Mouse (Mus musculus): ENCODE data around the gene Gmpr2. TPM values are rescaled to one million over a fixed set of nuclear protein-coding genes. Genes with fewer than 3 reads are reported as not detected.

Gmpr2 gene
- polyA plus RNA-seq, 1 experiment from 2014 or later: 21.2 TPM

DNA sequence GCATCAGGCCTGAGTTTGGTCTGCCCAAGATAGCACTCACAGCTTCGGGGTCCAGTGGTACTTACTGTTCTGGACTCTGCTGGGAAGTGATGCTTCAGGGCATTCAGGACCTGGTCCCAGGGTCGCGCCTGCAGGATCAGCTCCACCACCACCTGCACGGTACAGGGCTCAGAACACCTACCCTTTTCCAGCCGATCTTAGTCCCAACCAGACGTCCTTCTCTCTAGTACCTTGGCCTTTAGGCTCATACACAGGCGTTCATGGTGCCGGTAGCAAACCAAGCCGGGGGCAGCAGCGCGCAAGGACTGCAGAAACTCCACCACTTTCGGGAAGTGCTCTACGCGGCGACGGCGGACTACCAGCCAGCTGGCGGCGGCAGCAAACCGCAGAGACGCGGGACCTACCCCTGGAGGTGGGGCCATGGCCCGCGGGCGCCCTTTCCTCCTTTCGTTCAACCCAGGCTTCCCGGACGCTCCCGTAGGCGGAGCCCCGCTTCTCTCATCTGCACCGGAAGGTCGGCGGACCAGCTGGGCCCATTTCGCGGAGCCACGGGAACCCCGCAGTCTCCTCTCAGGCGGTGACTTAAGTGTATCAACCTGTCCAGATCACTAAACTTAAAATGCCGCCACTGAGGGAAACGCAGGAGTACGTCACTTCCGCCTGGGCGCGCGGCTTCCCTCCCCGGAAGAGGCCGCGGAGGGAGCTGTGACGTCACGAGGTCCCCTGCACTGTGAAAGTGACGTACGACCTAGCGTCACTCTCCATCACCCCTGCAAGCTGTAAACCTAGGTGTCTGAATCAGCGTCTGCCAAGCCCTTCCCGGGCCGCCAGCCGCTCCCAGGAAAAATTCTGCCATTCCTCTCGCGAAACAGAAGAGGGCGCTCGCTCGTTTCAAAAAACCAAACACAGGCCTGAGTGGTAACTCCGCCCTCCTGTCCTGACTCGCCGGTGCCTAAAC is 9.7 kb downstream of the Gmpr2 start, which contains the start of gene Tinf2:
Tinf2 (minus strand) TSS at position 661 of the 958 bp plus-strand sequence.
- no peaks in the 10 kb centered on the region for H3K9me3 ChIP-seq (replicated peaks)
- peak within 1 kb of the TSS; percentile 94 for H3K27ac ChIP-seq (replicated peaks)
- H3K36me3 ChIP-seq (replicated peaks): peaks cover 41% of the 10 kb centered on the region
- peak within 1 kb of the TSS; percentile 75 for H3K4me2 ChIP-seq
- H3K27me3 ChIP-seq: no peaks in the 10 kb centered on the region
- peak within 1 kb of the TSS; percentile 73 for H3K9ac ChIP-seq
- peaks cover 27% of the 10 kb centered on the region for H3K4me1 ChIP-seq (replicated peaks)
- ATAC-seq (ENCODE audit: insufficient read depth): peak; percentile 93
- H3K4me3 ChIP-seq (replicated peaks): peak within 1 kb of the TSS; percentile 80
- WGBS (ENCODE audit: insufficient replicate concordance): under 1% methylated on average over 66 of the region's 66 CpGs

DNA sequence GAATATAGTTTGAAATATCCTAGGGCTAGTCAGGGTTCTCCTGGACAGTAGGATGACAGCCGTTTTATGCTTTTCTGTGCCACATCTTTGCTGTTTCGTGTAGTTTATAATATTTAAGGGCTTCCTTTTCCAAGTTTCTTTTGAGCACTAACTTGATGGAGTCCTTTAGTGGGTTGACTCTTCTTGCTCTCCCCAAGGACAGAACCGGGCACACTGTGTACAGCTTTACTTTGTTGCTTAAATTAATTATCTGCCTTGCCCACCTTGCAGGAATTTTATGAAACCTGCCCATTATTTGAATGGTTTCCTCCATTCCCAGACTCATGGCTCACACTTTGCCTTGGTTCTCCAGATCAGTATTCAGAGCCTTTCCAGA is 10.4 kb downstream of the Gmpr2 start:
- no peaks in the 10 kb centered on the region for H3K27me3 ChIP-seq
- H3K9me3 ChIP-seq (replicated peaks): no peaks in the 10 kb centered on the region
- peak overlapping the region; percentile 73 for H3K9ac ChIP-seq
- H3K4me1 ChIP-seq (replicated peaks): peaks cover 27% of the 10 kb centered on the region
- ATAC-seq (ENCODE audit: insufficient read depth): peak; percentile 3; the same call in 1 of the 2 replicates
- 17% methylated on average over 3 of the region's 3 CpGs for WGBS (ENCODE audit: insufficient replicate concordance)
- H3K4me3 ChIP-seq (replicated peaks): peak overlapping the region; percentile 80
- H3K4me2 ChIP-seq: peak overlapping the region; percentile 75
- H3K36me3 ChIP-seq (replicated peaks): peaks cover 35% of the 10 kb centered on the region
- peak overlapping the region; percentile 94 for H3K27ac ChIP-seq (replicated peaks)

DNA sequence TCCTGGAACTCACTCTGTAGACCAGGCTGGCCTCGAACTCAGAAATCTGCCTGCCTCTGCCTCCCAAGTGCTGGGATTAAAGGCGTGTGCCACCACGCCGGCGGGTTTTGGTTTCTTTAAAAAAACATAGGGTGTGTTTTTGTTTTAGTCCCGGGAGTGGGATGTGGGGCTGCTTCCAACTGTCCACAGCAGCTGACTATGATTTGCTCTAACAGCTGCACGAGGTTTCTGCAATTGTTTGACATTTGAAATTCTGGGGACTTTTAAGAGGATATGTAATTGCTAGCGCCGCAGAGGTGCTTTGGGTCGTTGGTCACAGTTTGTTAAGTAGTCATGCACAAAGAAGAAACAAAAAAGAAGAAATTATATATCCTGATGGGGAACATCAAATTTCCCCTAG is 17.7 kb downstream of the Gmpr2 start:
- H3K27ac ChIP-seq (replicated peaks): no peak overlapping the region
- 60% methylated on average over 10 of the region's 10 CpGs for WGBS (ENCODE audit: insufficient replicate concordance)

DNA sequence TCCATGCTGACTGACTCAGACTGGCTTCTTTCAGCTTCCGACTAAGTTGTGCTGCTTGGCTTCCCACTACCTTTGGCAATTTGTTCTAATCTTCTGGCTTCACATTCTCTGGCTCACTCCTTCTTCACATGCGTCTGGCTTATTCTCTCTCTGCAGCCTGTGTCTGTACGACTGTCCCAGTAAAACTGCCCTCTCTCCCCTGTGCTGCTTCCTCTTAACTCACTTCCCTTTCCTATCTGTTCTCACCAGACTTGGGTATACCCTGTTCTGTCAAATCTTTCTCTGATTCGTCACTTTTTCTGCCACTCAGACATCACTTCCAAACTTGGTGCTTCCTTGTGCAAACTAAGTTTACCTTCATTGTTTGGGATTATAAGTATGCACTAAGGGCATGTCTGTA is 25.5 kb downstream of the Gmpr2 start:
- Histone ChIP-seq H3K4me3 (replicated peaks) (no peak overlapping the region), H3K36me3 (replicated peaks) (no peaks in the 10 kb centered on the region), H3K9me3 (replicated peaks) (no peaks in the 10 kb centered on the region), H3K27ac (replicated peaks) (peak overlapping the region; percentile 20; the same call in 1 of the 2 replicates), H3K9ac (no peak overlapping the region), H3K27me3 (no peaks in the 10 kb centered on the region), H3K4me1 (replicated peaks) (no peaks in the 10 kb centered on the region; the same call in 1 of the 2 replicates), H3K4me2 (no peak overlapping the region; the same call in 1 of the 2 replicates)
- WGBS (ENCODE audit: insufficient replicate concordance): 44% methylated on average over 4 of the region's 4 CpGs
- no peak for ATAC-seq (ENCODE audit: insufficient read depth)

More for the DNA sequence above, 17.7 kb downstream of the Gmpr2 start:
- Histone ChIP-seq H3K9me3 (replicated peaks) (no peaks in the 10 kb centered on the region), H3K4me3 (replicated peaks) (no peak overlapping the region), H3K36me3 (replicated peaks) (no peaks in the 10 kb centered on the region), H3K4me1 (replicated peaks) (no peaks in the 10 kb centered on the region), H3K4me2 (no peak overlapping the region), H3K9ac (no peak overlapping the region), H3K27me3 (0 out of 2 replicates have a peak, but pooled peaks cover 5% of the 10 kb centered on the region)
- no peak for ATAC-seq (ENCODE audit: insufficient read depth)

DNA sequence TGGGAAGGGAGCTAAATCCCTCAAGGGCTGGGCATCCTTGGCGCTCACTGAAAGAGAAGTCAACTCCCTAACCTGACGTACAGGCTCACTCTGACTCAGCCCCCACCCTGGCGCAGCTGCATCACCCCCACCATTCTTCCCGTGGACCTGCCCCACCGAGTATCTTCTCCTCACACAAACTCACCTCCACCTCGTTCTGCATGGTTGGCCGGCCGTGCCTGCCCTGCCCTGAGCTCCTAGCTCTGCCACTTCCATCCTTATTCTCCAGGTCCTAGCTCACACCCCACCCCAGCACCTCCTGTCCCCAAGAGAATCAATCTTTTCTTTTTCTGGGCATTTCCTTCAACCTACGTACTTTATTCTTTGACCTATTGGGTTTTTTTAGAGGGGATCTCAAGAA is 29.4 kb downstream of the Gmpr2 start:
- H3K4me2 ChIP-seq: no peak overlapping the region
- WGBS (ENCODE audit: insufficient replicate concordance): 63% methylated on average over 9 of the region's 9 CpGs
- H3K9me3 ChIP-seq (replicated peaks): no peaks in the 10 kb centered on the region
- no peak overlapping the region for H3K4me3 ChIP-seq (replicated peaks)
- H3K9ac ChIP-seq: no peak overlapping the region
- H3K36me3 ChIP-seq (replicated peaks): no peaks in the 10 kb centered on the region
- peaks cover 6% of the 10 kb centered on the region for H3K4me1 ChIP-seq (replicated peaks)
- no peak for ATAC-seq (ENCODE audit: insufficient read depth)
- H3K27me3 ChIP-seq: no peaks in the 10 kb centered on the region
- H3K27ac ChIP-seq (replicated peaks): no peak overlapping the region

DNA sequence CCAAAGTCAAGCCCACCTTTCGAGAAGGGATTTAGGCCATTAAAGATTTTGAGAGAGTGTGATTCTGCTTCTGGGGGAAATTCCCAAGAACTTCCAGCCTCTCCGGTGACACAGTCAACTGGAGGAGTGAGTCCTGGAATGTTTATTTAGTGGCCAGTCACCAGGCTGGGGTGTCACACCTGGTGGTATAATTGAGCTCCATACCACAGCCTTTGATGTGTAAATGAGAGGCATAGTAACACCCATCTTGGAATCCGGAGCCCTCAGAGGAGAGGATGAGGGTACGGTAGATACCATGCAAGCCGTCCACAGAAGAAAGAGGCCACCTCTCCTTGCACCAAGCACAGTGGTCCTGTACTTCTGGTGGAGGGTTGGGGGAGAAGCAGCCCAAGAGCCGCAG is 31.0 kb downstream of the Gmpr2 start:
- Histone ChIP-seq H3K9ac (no peak overlapping the region), H3K27ac (replicated peaks) (no peak overlapping the region), H3K4me2 (no peak overlapping the region), H3K36me3 (replicated peaks) (no peaks in the 10 kb centered on the region), H3K9me3 (replicated peaks) (no peaks in the 10 kb centered on the region), H3K27me3 (no peaks in the 10 kb centered on the region), H3K4me1 (replicated peaks) (peaks cover 21% of the 10 kb centered on the region), H3K4me3 (replicated peaks) (no peak overlapping the region)
- WGBS (ENCODE audit: insufficient replicate concordance): 71% methylated on average over 6 of the region's 6 CpGs
- no peak for ATAC-seq (ENCODE audit: insufficient read depth)

DNA sequence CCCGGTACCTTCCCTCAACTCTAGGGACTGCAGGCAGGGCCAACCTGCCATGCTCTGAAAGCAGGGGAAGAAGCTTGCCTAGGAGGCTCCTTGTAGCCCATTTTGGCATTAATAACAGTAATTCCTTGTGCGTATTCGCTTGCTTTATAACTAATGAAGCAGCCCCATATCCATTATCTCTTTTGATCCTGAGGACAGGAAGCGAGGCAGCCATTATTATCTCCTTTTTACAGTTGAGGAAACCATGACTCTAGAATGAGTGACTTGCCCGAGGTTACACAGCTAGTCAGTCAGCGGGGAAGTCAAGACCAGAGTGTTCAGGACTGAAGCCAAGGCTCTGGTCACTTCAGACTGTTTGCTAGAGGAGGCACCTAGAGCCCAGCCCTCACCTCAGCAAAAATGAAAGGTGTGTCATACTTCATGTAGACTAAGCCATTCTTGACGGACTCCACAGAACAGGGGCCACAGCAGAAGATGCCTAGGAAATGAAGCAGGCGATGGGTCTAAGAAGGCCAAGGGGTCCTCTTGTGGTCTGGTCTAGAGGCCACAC is 34.4 kb downstream of the Gmpr2 start:
- H3K36me3 ChIP-seq (replicated peaks): no peaks in the 10 kb centered on the region
- H3K4me3 ChIP-seq (replicated peaks): no peak overlapping the region
- H3K9me3 ChIP-seq (replicated peaks): no peaks in the 10 kb centered on the region
- H3K27me3 ChIP-seq: no peaks in the 10 kb centered on the region
- no peak overlapping the region for H3K9ac ChIP-seq
- H3K27ac ChIP-seq (replicated peaks): no peak overlapping the region
- WGBS (ENCODE audit: insufficient replicate concordance): 47% methylated on average over 8 of the region's 8 CpGs
- no peak overlapping the region for H3K4me2 ChIP-seq
- ATAC-seq (ENCODE audit: insufficient read depth): no peak
- H3K4me1 ChIP-seq (replicated peaks): peaks cover 27% of the 10 kb centered on the region

DNA sequence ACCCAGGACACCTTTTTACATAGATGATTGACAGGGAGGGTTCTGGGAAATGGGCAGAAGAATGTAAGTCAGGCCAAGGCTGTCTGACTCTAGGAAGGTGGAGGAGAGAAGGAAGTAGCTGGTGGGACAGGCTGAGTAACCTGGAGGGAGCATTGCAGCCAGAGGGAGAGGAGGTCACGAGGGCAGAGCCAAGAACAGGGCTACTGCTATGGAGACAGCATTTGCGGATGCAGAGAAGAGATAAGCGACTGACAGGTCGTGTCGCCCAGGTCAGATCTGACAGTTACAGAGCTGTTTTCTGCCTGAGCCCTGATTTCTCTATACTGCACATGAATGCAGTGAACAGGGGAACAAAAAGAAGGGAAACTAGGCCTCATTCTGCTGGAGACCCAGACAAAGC is 35.7 kb downstream of the Gmpr2 start:
- Histone ChIP-seq H3K27me3 (0 out of 2 replicates have a peak, but pooled peaks cover 4% of the 10 kb centered on the region), H3K9me3 (replicated peaks) (no peaks in the 10 kb centered on the region), H3K36me3 (replicated peaks) (no peaks in the 10 kb centered on the region), H3K4me1 (replicated peaks) (peaks cover 30% of the 10 kb centered on the region), H3K4me3 (replicated peaks) (no peak overlapping the region), H3K27ac (replicated peaks) (no peak overlapping the region), H3K9ac (no peak overlapping the region), H3K4me2 (no peak overlapping the region)
- ATAC-seq (ENCODE audit: insufficient read depth): peak; percentile 43; the same call in 1 of the 2 replicates
- WGBS (ENCODE audit: insufficient replicate concordance): 25% methylated on average over 5 of the region's 5 CpGs

DNA sequence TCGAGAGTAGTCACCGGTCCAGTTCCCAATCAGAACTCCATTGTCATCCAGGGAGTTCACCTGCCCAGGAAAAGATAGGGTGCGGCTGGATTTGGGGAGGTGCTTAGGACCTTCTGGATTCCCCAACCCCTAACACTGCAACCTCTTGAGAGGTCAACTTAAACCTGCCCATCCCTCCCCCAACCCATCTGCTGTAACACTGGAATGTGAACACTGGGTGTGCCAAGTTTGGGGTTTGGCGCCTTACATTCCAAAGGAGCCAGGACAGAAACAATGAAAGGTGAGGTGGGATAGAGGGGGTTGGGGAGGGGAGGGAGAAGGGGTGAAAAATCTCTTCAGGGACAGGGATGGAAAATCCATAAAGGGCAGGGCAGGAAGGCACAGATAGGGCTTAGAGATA is 37.8 kb downstream of the Gmpr2 start:
- no peak for ATAC-seq (ENCODE audit: insufficient read depth)
- Histone ChIP-seq H3K4me1 (replicated peaks) (peaks cover 45% of the 10 kb centered on the region), H3K4me2 (no peak overlapping the region)

DNA sequence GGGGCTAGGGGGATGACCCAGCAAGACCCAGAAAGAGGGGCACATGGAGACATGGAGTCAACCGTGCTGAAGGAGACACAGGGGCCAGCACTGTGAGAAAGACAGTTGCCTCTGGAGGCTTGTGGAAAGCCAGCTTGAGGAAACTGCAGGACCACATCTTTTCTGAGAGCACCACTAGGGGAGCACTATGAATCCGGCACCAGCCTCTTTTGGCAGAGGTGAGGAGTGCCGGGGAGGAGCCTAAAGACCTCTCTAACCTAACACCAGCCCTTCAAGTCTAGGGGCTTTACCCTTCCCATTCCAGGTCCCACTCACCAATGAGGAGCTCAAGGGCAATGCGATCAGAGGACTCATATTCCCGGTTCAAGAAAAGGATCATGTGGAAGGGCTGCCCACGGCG is 40.0 kb downstream of the Gmpr2 start:
- Histone ChIP-seq H3K27ac (replicated peaks) (no peak overlapping the region), H3K4me3 (replicated peaks) (no peak overlapping the region), H3K4me2 (no peak overlapping the region), H3K4me1 (replicated peaks) (peaks cover 44% of the 10 kb centered on the region), H3K9ac (no peak overlapping the region), H3K36me3 (replicated peaks) (no peaks in the 10 kb centered on the region), H3K27me3 (peaks cover 12% of the 10 kb centered on the region; the same call in 1 of the 2 replicates), H3K9me3 (replicated peaks) (no peaks in the 10 kb centered on the region)
- ATAC-seq (ENCODE audit: insufficient read depth): no peak
- 74% methylated on average over 7 of the region's 7 CpGs for WGBS (ENCODE audit: insufficient replicate concordance)

More for the DNA sequence above, 37.8 kb downstream of the Gmpr2 start:
- H3K4me3 ChIP-seq (replicated peaks): no peak overlapping the region
- no peak overlapping the region for H3K9ac ChIP-seq
- WGBS (ENCODE audit: insufficient replicate concordance): 82% methylated on average over 4 of the region's 4 CpGs
- no peaks in the 10 kb centered on the region for H3K36me3 ChIP-seq (replicated peaks)
- H3K27me3 ChIP-seq: peaks cover 12% of the 10 kb centered on the region; the same call in 1 of the 2 replicates
- H3K9me3 ChIP-seq (replicated peaks): no peaks in the 10 kb centered on the region
- H3K27ac ChIP-seq (replicated peaks): no peak overlapping the region

Data from liver, embryonic 15.5 days (tissue).